Mouse (Mus musculus) stomach, postnatal 0 days (tissue): ENCODE data around the gene Chuk. TPM values are rescaled to one million over a fixed set of nuclear protein-coding genes. Genes with fewer than 3 reads are reported as not detected.

Experiments used
- ATAC-seq: fragments of 200-750 bp; cut with Nextera tagmentation; 2 replicates; pipeline ENCODE4 v1.8.0; 2017; ENCODE audit not compliant: low FRiP score, low TSS enrichment
- DNase-seq: peaks from one replicate; pipeline ENCODE4 v3.0.0-alpha.2; 2016; ENCODE audit warnings: low spot score
- H3K27ac ChIP-seq: fragments of 300-500 bp; sonication (generic); replicated peaks from 2 replicates; pipeline ENCODE4 v1.5.1; 2014; ENCODE audit warnings: mild to moderate bottlenecking, control low read depth
- H3K27me3 ChIP-seq: fragments of 300-500 bp; sonication (generic); 2 replicates; pipeline ENCODE4 v1.6.1; 2014; ENCODE audit warnings: low read length; ENCODE audit not compliant: control insufficient read depth, insufficient read depth
- H3K36me3 ChIP-seq: fragments of 300-500 bp; sonication (generic); 2 replicates; pipeline ENCODE4 v1.6.1; 2014; ENCODE audit warnings: low read length, mixed read lengths; ENCODE audit not compliant: control insufficient read depth, insufficient read depth
- H3K4me1 ChIP-seq: fragments of 300-500 bp; sonication (generic); replicated peaks from 2 replicates; pipeline ENCODE4 v1.6.1; 2014; ENCODE audit warnings: antibody characterized with exemption; ENCODE audit not compliant: control insufficient read depth, insufficient read depth
- H3K4me2 ChIP-seq: fragments of 300-500 bp; sonication (generic); replicated peaks from 2 replicates; pipeline ENCODE4 v1.6.1; 2014; ENCODE audit warnings: low read depth, mild to moderate bottlenecking, control low read depth, moderate library complexity
- H3K4me3 ChIP-seq: fragments of 300-500 bp; sonication (generic); 2 replicates; pipeline ENCODE4 v1.5.1; 2014; ENCODE audit warnings: low read depth, low read length, control low read depth
- H3K9ac ChIP-seq: fragments of 300-500 bp; sonication (generic); 2 replicates; pipeline ENCODE4 v1.6.1; 2014; ENCODE audit warnings: mild to moderate bottlenecking, low read length, control low read depth, mixed read lengths
- H3K9me3 ChIP-seq: fragments of 300-500 bp; sonication (generic); 2 replicates; pipeline ENCODE4 v1.6.1; 2016; ENCODE audit warnings: low read length; ENCODE audit not compliant: control insufficient read depth
- CTCF ChIP-seq: IDR thresholded peaks from 2 replicates; pipeline ENCODE4 v1.5.1; 2016; ENCODE audit warnings: antibody characterized with exemption, low read depth, mild to moderate bottlenecking, moderate library complexity
- EP300 ChIP-seq: optimal IDR thresholded peaks from 2 replicates; pipeline ENCODE3; 2016; ENCODE audit warnings: antibody characterized with exemption
- WGBS: fragments of 180-500 bp; shearing (Covaris S2); extraction: QIAGEN DNeasy Blood & Tissue Kit; methylation state at CpG from one replicate; pipeline ENCODE4 v1.1.7; 2014; 5-methylcytosine and 5-hydroxymethylcytosine counted together
- polyA plus RNA-seq: library from polyadenylated mRNA; unstranded; fragments of >200 nt; fragmentation: Nextera tagmentation; extraction: Ambion mirVana; gene quantifications from 2 replicates; pipeline ENCODE4 v1.2.1, GENCODE M21; 2015

Gene Chuk
- polyA plus RNA-seq, 1 experiment from 2014 or later = 21.3 TPM

DNA sequence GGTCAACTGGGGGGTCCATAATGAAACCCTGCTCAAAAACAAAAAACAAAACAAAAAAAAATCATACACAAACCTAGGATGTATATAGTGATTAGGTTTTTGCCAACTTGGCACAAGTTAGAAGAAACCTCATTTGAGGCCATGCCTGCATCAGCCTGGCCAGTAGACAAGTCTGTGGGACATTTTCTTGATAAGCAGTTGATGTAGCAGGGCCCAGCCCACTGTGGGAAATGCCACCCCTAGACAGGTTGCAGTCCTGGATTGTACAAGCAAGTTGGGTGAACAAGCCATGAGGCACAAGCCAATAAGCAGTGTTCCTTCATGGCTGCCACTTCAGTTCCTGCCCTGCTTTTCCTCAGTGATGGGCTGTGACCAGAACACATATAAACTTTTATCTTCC lies 6.4 kb downstream of the Chuk start:
- Histone ChIP-seq H3K36me3 (peaks cover 13% of the 10 kb centered on the region), H3K27me3 (no peaks in the 10 kb centered on the region), H3K4me1 (no peaks in the 10 kb centered on the region), H3K4me3 (no peak overlapping the region), H3K27ac (no peak overlapping the region), H3K9me3 (no peaks in the 10 kb centered on the region), H3K9ac (no peak overlapping the region), H3K4me2 (no peak overlapping the region)
- TF ChIP-seq CTCF (no peak), EP300 (no peak)
- ATAC-seq (no peak), DNase-seq (no peak)

DNA sequence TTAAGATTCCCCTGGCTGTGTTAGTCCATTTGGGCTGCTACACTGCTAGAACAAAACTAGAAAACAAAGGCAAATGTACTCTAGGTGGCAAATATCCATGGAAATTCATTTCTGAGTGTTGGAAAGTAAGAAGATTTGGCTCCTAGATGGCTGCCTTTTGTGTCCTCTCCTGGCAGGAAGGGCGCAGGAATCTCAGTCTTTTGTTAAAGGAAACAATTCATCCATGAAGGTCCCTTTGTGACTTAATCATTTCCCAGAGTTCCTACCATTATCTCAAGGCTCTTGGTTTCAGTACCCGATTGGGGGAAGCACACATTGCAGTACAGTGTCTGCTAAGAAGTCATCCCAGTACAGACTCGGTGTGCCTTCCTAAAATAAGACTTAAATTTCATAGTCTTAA lies 21.0 kb downstream of the Chuk start:
- Histone ChIP-seq H3K4me1 (no peaks in the 10 kb centered on the region), H3K27ac (no peak overlapping the region), H3K9ac (no peak overlapping the region), H3K9me3 (no peaks in the 10 kb centered on the region), H3K4me3 (no peak overlapping the region), H3K27me3 (no peaks in the 10 kb centered on the region), H3K4me2 (no peak overlapping the region), H3K36me3 (peaks cover 9% of the 10 kb centered on the region)
- 76% methylated on average over 3 of the region's 3 CpGs for WGBS
- DNase-seq = no peak
- no peak for TF ChIP-seq CTCF
- no peak for TF ChIP-seq EP300
- no peak for ATAC-seq

DNA sequence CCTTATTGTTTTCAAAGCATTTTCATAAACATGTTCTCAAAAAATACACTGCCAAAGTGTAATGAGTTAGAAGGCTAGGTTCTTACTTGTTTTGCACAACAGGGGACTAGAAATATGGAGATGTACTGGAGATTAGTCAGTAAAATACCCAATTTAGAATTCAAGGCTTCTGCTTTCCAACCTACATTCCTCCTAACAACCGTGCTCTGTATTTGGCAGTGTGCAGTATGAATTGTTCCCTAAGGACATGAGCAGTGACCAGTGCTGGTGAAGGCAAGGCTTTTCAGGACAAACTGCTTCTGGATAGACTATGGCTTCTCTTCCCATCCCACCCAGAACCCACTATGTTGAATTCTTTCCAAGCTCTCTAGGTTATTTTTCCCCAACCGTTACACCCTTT lies 26.4 kb downstream of the Chuk start:
- Histone ChIP-seq H3K4me2 (no peak overlapping the region), H3K27me3 (no peaks in the 10 kb centered on the region), H3K9ac (no peak overlapping the region), H3K4me1 (no peaks in the 10 kb centered on the region), H3K4me3 (no peak overlapping the region), H3K9me3 (no peaks in the 10 kb centered on the region), H3K36me3 (peaks cover 16% of the 10 kb centered on the region), H3K27ac (no peak overlapping the region)
- no peak for TF ChIP-seq EP300
- TF ChIP-seq CTCF = no peak
- whole genome bisulfite sequencing = 86% methylated on average over 2 of the region's 2 CpGs
- DNase-seq (no peak), ATAC-seq (no peak)

DNA sequence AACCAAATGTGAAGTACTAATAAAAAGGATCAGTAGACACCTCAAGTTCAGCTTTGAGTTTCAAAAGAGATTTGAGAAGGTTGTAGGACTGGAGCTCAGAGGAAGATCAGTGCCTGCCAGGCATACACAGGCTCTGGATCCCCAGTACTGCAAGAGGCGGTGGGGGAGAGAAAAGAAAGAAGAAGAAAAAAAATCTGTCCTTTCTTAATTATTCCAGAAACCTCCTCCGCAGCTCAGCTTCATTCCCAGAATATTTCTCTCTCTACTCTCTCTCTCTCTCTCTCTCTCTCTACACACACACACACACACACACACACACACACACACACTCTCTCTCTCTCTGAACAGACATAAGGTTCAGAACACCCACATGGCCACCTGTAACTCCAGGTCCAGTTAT lies 27.3 kb downstream of the Chuk start:
- no peaks in the 10 kb centered on the region for H3K9me3 ChIP-seq
- no peak overlapping the region for H3K9ac ChIP-seq
- ATAC-seq (no peak), DNase-seq (no peak)
- no peak for TF ChIP-seq CTCF
- no peak for TF ChIP-seq EP300
- WGBS = 90% methylated on average over 2 of the region's 2 CpGs
- no peak overlapping the region for H3K4me3 ChIP-seq
- H3K27ac ChIP-seq = no peak overlapping the region
- no peaks in the 10 kb centered on the region for H3K4me1 ChIP-seq
- no peaks in the 10 kb centered on the region for H3K27me3 ChIP-seq
- H3K36me3 ChIP-seq = peaks cover 20% of the 10 kb centered on the region
- no peak overlapping the region for H3K4me2 ChIP-seq

DNA sequence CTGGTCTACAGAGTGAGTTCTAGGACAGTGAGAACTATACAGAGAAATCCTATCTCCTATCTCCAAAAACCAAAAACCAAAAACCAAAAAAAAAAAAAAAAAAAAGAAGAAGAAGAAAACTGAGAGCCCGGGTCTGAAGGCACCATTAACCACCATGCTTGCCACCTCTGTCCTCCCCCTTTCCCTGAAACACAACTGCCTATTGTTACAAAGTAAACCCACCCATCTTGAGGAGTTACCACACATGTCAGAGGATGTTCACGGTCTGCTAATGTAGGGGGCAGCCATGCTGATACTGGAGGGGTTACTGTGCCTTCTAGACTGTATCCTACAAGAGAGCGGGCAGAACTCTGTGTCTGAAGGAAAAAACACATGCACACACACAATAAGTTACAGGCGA lies 30.3 kb downstream of the Chuk start:
- no peak overlapping the region for H3K9ac ChIP-seq
- no peak overlapping the region for H3K27ac ChIP-seq
- DNase-seq (no peak), ATAC-seq (no peak)
- H3K4me2 ChIP-seq = no peak overlapping the region
- H3K9me3 ChIP-seq = no peaks in the 10 kb centered on the region
- H3K36me3 ChIP-seq = peaks cover 14% of the 10 kb centered on the region
- no peak overlapping the region for H3K4me3 ChIP-seq
- WGBS = 91% methylated on average over 4 of the region's 4 CpGs
- no peaks in the 10 kb centered on the region for H3K4me1 ChIP-seq
- TF ChIP-seq EP300 (no peak), CTCF (no peak)
- H3K27me3 ChIP-seq = no peaks in the 10 kb centered on the region

DNA sequence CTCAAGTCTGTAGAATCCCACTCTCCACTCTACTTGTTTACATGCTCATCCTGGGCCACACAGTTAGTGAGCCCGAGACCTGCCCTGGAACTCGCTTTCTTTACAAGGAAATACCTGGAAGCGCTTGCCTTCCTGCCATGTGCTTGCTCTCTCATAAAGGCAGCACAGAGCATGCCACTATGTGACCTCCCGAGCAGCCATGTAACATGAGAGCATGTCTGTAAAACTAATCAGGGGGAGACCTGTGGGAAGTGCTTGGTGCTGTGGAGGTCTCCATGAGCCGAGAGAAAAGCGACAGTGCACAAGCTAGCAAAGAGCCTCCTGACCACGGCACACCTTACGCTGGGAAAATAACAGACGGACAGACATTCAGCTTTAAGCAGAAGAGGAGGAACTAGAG lies 30.8 kb downstream of the Chuk start:
- no peak overlapping the region for H3K4me2 ChIP-seq
- no peak overlapping the region for H3K9ac ChIP-seq
- no peaks in the 10 kb centered on the region for H3K4me1 ChIP-seq
- H3K27ac ChIP-seq = no peak overlapping the region
- peaks cover 14% of the 10 kb centered on the region for H3K36me3 ChIP-seq
- no peak for DNase-seq
- no peak for TF ChIP-seq EP300
- TF ChIP-seq CTCF = no peak
- no peaks in the 10 kb centered on the region for H3K27me3 ChIP-seq
- 84% methylated on average over 9 of the region's 9 CpGs for WGBS
- ATAC-seq = no peak
- H3K4me3 ChIP-seq = no peak overlapping the region
- no peaks in the 10 kb centered on the region for H3K9me3 ChIP-seq

DNA sequence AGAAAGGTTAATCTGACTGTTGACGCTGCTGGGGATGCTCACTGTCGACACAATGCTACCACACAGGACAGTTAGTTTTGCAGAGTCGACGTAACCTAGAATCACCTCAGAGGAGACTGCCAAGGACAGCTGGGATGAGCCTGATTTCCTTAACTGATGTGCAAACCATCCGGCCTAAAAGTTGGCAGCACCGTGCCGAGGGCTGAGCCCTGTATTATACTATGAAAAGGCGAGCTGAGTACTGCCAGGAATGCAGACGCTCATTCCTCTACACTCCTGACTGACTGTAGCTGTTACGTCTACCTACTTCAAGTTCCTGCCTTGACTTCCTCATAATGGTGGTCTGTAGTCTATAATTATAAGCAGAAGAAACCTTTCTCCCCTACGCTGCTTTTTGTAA lies 32.3 kb downstream of the Chuk start:
- H3K4me2 ChIP-seq = no peak overlapping the region
- H3K9ac ChIP-seq = no peak overlapping the region
- TF ChIP-seq CTCF = no peak
- TF ChIP-seq EP300 = no peak
- no peak for ATAC-seq
- H3K27ac ChIP-seq = no peak overlapping the region
- no peaks in the 10 kb centered on the region for H3K27me3 ChIP-seq
- no peaks in the 10 kb centered on the region for H3K4me1 ChIP-seq
- no peak for DNase-seq
- H3K36me3 ChIP-seq = peaks cover 14% of the 10 kb centered on the region
- H3K9me3 ChIP-seq = no peaks in the 10 kb centered on the region
- 84% methylated on average over 11 of the region's 11 CpGs for WGBS
- H3K4me3 ChIP-seq = no peak overlapping the region
